Mouse (Mus musculus): ENCODE measurements around the gene Sh3d21. TPM values are rescaled to one million over a fixed set of nuclear protein-coding genes. Genes with fewer than 3 reads are reported as not detected.

Gene Sh3d21
- total RNA-seq (2012; rRNA removed): 0.31 and 0.56 TPM in 2 replicates
- polyA plus RNA-seq (2012; ENCODE audit: insufficient read depth in 1 of 2, insufficient read length in 2 of 2, low read depth in 1 of 2, low replicate concordance in 2 of 2, missing spikeins in 1 of 2): 1 to 10 TPM in 1 of 2 experiments, not detected in 1; 1.3 TPM

GRCm38 (mm10) chr4:126163067-126163659, at the start of gene Sh3d21:
Gene Sh3d21, minus strand, starts transcription at chr4:126163491.
- DNase-seq (ENCODE audit: low read depth, low spot score): no peak
- Histone ChIP-seq H3K79me2 (ENCODE audit: control insufficient read depth, insufficient read depth, low read length, poor library complexity) (peaks cover 2% of the 10 kb centered on the region; the same call in 1 of the 2 replicates), H3K27me3 (ENCODE audit: control insufficient read depth in 1 of 2, insufficient read depth in 2 of 2, low read length in 2 of 2) (no peaks in the 10 kb centered on the region), H3K9me3 (replicated peaks; ENCODE audit: insufficient read depth, low read length) (no peaks in the 10 kb centered on the region), H3K9ac (ENCODE audit: control insufficient read depth, low read depth, low read length, poor library complexity, severe bottlenecking) (peak within 1 kb of the TSS; percentile 85), H3K4me3 (ENCODE audit: control insufficient read depth in 1 of 2, insufficient read depth in 1 of 2, low read depth in 2 of 2, low read length in 2 of 2) (peak within 1 kb of the TSS; percentile 63 to 69), H3K4me1 (ENCODE audit: control insufficient read depth in 1 of 2, insufficient read depth in 2 of 2, low read length in 2 of 2) (peaks cover 0 to 9% of the 10 kb centered on the region in 2 experiments; a peak in 1 of 4 replicates), H3K36me3 (ENCODE audit: control insufficient read depth in 1 of 2, insufficient read depth in 2 of 2, low read length in 2 of 2) (peaks cover 7 to 12% of the 10 kb centered on the region in 2 experiments), H3K27ac (ENCODE audit: control insufficient read depth, low read depth, low read length) (peak within 1 kb of the TSS; percentile 36)
- TF ChIP-seq HCFC1 (IDR thresholded peaks at IDR 0.05; ENCODE audit: low read depth, low read length) (peak; percentile 10; the same call in 1 of the 2 replicates), RAD21 (IDR thresholded peaks at IDR 0.05; ENCODE audit: low read depth, low read length) (no peak), NRF1 (IDR thresholded peaks at IDR 0.05; ENCODE audit: insufficient read depth, low read depth, low read length, poor library complexity, severe bottlenecking) (0 out of 2 replicates have a peak, but pooled peaks have one; percentile 17), RCOR1 (IDR thresholded peaks at IDR 0.05; ENCODE audit: low read depth, low read length) (no peak), ZKSCAN1 (IDR thresholded peaks at IDR 0.05; ENCODE audit: low read depth, low read length) (0 out of 2 replicates have a peak, but pooled peaks have one; percentile 6), MAFK (IDR thresholded peaks at IDR 0.05; ENCODE audit: borderline replicate concordance, low read depth, low read length) (no peak), NELFE (IDR thresholded peaks at IDR 0.05; ENCODE audit: low read depth, low read length) (0 out of 2 replicates have a peak, but pooled peaks have one; percentile 2), USF1 (IDR thresholded peaks at IDR 0.05; ENCODE audit: low read depth, low read length) (no peak), MYC (IDR thresholded peaks at IDR 0.05; ENCODE audit: low read depth, low read length) (no peak), POLR2AphosphoS2 (IDR thresholded peaks at IDR 0.05; ENCODE audit: low read length) (peak; percentile 85; the same call in 1 of the 2 replicates)

GRCm38 (mm10) chr4:126207081-126207480, 43.8 kb upstream of the Sh3d21 start:
- no peak overlapping the region for H3K4me3 ChIP-seq (ENCODE audit: control insufficient read depth in 1 of 2, insufficient read depth in 1 of 2, low read depth in 2 of 2, low read length in 2 of 2)
- H3K9ac ChIP-seq (ENCODE audit: control insufficient read depth, low read depth, low read length, poor library complexity, severe bottlenecking): no peak overlapping the region
- TF ChIP-seq CTCF (IDR thresholded peaks at IDR 0.05 in 2 of 3, conservative IDR thresholded peaks at IDR 0.05 in 1 of 3; ENCODE audit: control insufficient read depth in 1 of 3, insufficient read depth in 1 of 3, low read depth in 2 of 3, low read length in 3 of 3, poor library complexity in 1 of 3, severe bottlenecking in 1 of 3) (no peak), ZC3H11A (IDR thresholded peaks at IDR 0.05; ENCODE audit: low read depth, low read length) (no peak), HCFC1 (IDR thresholded peaks at IDR 0.05; ENCODE audit: low read depth, low read length) (no peak), NRF1 (IDR thresholded peaks at IDR 0.05; ENCODE audit: insufficient read depth, low read depth, low read length, poor library complexity, severe bottlenecking) (no peak), POLR2A (IDR thresholded peaks at IDR 0.05; ENCODE audit: control insufficient read depth in 1 of 2, insufficient read depth in 1 of 2, low read depth in 1 of 2, low read length in 2 of 2, poor library complexity in 1 of 2) (no peak), GATA1 (IDR thresholded peaks at IDR 0.05; ENCODE audit: low read depth, low read length) (no peak), TAL1 (IDR thresholded peaks at IDR 0.05; ENCODE audit: low read length) (no peak), MAFK (IDR thresholded peaks at IDR 0.05; ENCODE audit: borderline replicate concordance, low read depth, low read length) (no peak), KAT2A (conservative IDR thresholded peaks at IDR 0.05; ENCODE audit: low read depth, low read length) (no peak), MEF2A (IDR thresholded peaks at IDR 0.05; ENCODE audit: extremely low read depth, insufficient replicate concordance, low read depth, low read length, poor library complexity, severe bottlenecking) (no peak)
- peaks cover 0 to 3% of the 10 kb centered on the region in 2 experiments; a peak in 1 of 4 replicates for H3K36me3 ChIP-seq (ENCODE audit: control insufficient read depth in 1 of 2, insufficient read depth in 2 of 2, low read length in 2 of 2)
- H3K27ac ChIP-seq (ENCODE audit: control insufficient read depth, low read depth, low read length): no peak overlapping the region
- H3K4me1 ChIP-seq (ENCODE audit: control insufficient read depth in 1 of 2, insufficient read depth in 2 of 2, low read length in 2 of 2): peaks cover 0 to 9% of the 10 kb centered on the region in 2 experiments
- H3K79me2 ChIP-seq (ENCODE audit: control insufficient read depth, insufficient read depth, low read length, poor library complexity): peaks cover 6% of the 10 kb centered on the region
- no peaks in the 10 kb centered on the region for H3K27me3 ChIP-seq (ENCODE audit: control insufficient read depth in 1 of 2, insufficient read depth in 2 of 2, low read length in 2 of 2)
- no peaks in the 10 kb centered on the region for H3K9me3 ChIP-seq (replicated peaks; ENCODE audit: insufficient read depth, low read length)
- DNase-seq (ENCODE audit: low read depth, low spot score): peak; percentile 37
